Mouse (Mus musculus) megakaryocyte, embryonic 14.5 days (primary cell): ENCODE results near the gene Stx11.

Experiments used
- FLI1 ChIP-seq: IDR thresholded peaks from 2 replicates; pipeline ENCODE4 v1.6.1; 2012; ENCODE audit warnings: low read length, inconsistent platforms, mixed read lengths
- GATA1 ChIP-seq: IDR thresholded peaks from 3 replicates; pipeline ENCODE4 v1.6.1; 2012; ENCODE audit warnings: mixed read lengths, low read length, inconsistent platforms, borderline replicate concordance

DNA sequence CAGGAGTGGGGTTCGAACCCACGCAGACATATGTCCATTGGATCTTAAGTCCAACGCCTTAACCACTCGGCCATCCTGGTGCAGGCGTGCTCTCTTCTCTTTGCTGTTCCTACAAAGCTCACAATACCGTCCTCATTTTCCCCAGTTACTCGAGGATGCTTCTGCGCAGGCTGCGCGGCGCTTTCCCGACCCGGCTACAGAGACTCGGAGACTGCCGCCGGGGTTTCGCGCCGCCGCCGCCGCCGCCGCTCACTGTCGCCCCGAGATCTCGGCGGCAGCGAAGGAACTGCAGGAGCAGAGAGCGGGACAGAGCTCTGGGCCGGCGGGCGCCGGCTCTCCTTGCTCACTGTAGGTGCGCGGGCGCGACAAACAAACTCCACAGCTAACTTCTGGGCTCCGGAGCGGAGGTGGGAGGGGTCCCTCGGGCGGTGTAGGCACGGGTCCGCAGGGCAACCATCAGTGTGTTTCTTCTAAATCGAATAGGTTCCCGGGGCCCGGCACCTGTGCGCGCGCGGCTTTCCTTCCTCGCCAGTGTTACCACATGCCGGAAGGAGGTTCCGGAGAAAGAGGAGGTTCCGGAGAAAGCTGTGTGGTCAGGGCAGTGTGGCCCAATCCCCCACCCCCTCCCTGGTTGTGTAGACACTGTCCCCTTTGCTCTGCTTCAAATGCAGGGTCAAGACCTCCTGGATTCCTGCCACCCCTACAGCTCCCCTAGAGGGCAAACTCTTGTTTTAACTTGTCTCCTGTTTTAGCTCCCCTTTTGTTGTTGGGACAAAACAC, 41.3 kb downstream of the Stx11 start:
- TF ChIP-seq GATA1 = no peak
- TF ChIP-seq FLI1 = no peak
